Mouse (Mus musculus): ENCODE data around the gene Tmem204. TPM values are rescaled to one million over a fixed set of nuclear protein-coding genes. Genes with fewer than 3 reads are reported as not detected.
A peak's percentile ranks its signal among the peaks of the same experiment; 100 is the strongest.

The Tmem204 gene
- polyA plus RNA-seq, 1 experiment from 2014 or later, result 13.7 TPM

GRCm38 (mm10) chr17:25080960-25081381 is 2.4 kb downstream of the Tmem204 start:
- Histone ChIP-seq H3K9me3 (no peaks in the 10 kb centered on the region), H3K27me3 (ENCODE audit: insufficient read depth, poor library complexity, severe bottlenecking) (no peaks in the 10 kb centered on the region), H3K36me3 (peaks cover 30% of the 10 kb centered on the region), H3K27ac (peak overlapping the region; percentile 80), H3K4me3 (peak overlapping the region; percentile 35), H3K4me1 (replicated peaks) (peaks cover 22% of the 10 kb centered on the region; the same call in 1 of the 2 replicates)
- no peak for DNase-seq (ENCODE audit: low spot score)
- 77% methylated on average over 11 of the region's 11 CpGs for WGBS

GRCm38 (mm10) chr17:25080210-25080609 is 3.2 kb downstream of the Tmem204 start:
- Histone ChIP-seq H3K4me1 (replicated peaks) (peaks cover 22% of the 10 kb centered on the region; the same call in 1 of the 2 replicates), H3K4me3 (peak overlapping the region; percentile 35), H3K9me3 (no peaks in the 10 kb centered on the region), H3K36me3 (peaks cover 30% of the 10 kb centered on the region), H3K27me3 (ENCODE audit: insufficient read depth, poor library complexity, severe bottlenecking) (no peaks in the 10 kb centered on the region), H3K27ac (peak overlapping the region; percentile 80)
- WGBS, result 90% methylated on average over 13 of the region's 13 CpGs
- DNase-seq (ENCODE audit: low spot score), result no peak

GRCm38 (mm10) chr17:25077771-25078372 is 5.5 kb downstream of the Tmem204 start:
- DNase-seq (ENCODE audit: low spot score), result no peak
- 89% methylated on average over 13 of the region's 13 CpGs for WGBS
- H3K4me3 ChIP-seq, result no peak overlapping the region

GRCm38 (mm10) chr17:25076906-25077305 is 6.5 kb downstream of the Tmem204 start:
- Histone ChIP-seq H3K27me3 (ENCODE audit: insufficient read depth, poor library complexity, severe bottlenecking) (no peaks in the 10 kb centered on the region), H3K4me1 (replicated peaks) (0 out of 2 replicates have a peak, but pooled peaks cover 11% of the 10 kb centered on the region), H3K36me3 (peaks cover 41% of the 10 kb centered on the region), H3K27ac (no peak overlapping the region), H3K9me3 (no peaks in the 10 kb centered on the region), H3K4me3 (no peak overlapping the region)
- no peak for DNase-seq (ENCODE audit: low spot score)
- 91% methylated on average over 4 of the region's 4 CpGs for WGBS

More at GRCm38 (mm10) chr17:25077771-25078372, 5.5 kb downstream of the Tmem204 start:
- Histone ChIP-seq H3K36me3 (peaks cover 35% of the 10 kb centered on the region), H3K27ac (no peak overlapping the region), H3K9me3 (no peaks in the 10 kb centered on the region), H3K27me3 (ENCODE audit: insufficient read depth, poor library complexity, severe bottlenecking) (no peaks in the 10 kb centered on the region), H3K4me1 (replicated peaks) (0 out of 2 replicates have a peak, but pooled peaks cover 11% of the 10 kb centered on the region)

GRCm38 (mm10) chr17:25068690-25069089 is 14.7 kb downstream of the Tmem204 start:
- Histone ChIP-seq H3K4me3 (no peak overlapping the region), H3K9me3 (no peaks in the 10 kb centered on the region), H3K4me1 (replicated peaks) (no peaks in the 10 kb centered on the region), H3K27me3 (ENCODE audit: insufficient read depth, poor library complexity, severe bottlenecking) (no peaks in the 10 kb centered on the region), H3K36me3 (peaks cover 45% of the 10 kb centered on the region), H3K27ac (no peak overlapping the region)
- no peak for DNase-seq (ENCODE audit: low spot score)
- 73% methylated on average over 2 of the region's 2 CpGs for WGBS

GRCm38 (mm10) chr17:25067442-25067851 is 15.9 kb downstream of the Tmem204 start:
- 80% methylated on average over 8 of the region's 8 CpGs for WGBS
- Histone ChIP-seq H3K27me3 (ENCODE audit: insufficient read depth, poor library complexity, severe bottlenecking) (no peaks in the 10 kb centered on the region), H3K9me3 (no peaks in the 10 kb centered on the region), H3K4me3 (no peak overlapping the region), H3K27ac (no peak overlapping the region), H3K4me1 (replicated peaks) (no peaks in the 10 kb centered on the region), H3K36me3 (peaks cover 47% of the 10 kb centered on the region)
- no peak for DNase-seq (ENCODE audit: low spot score)

GRCm38 (mm10) chr17:25066595-25066994 is 16.8 kb downstream of the Tmem204 start:
- Histone ChIP-seq H3K27ac (no peak overlapping the region), H3K27me3 (ENCODE audit: insufficient read depth, poor library complexity, severe bottlenecking) (no peaks in the 10 kb centered on the region), H3K4me3 (no peak overlapping the region), H3K36me3 (peaks cover 52% of the 10 kb centered on the region), H3K4me1 (replicated peaks) (no peaks in the 10 kb centered on the region), H3K9me3 (no peaks in the 10 kb centered on the region)
- 93% methylated on average over 7 of the region's 7 CpGs for WGBS
- DNase-seq (ENCODE audit: low spot score), result no peak

- Histone ChIP-seq H3K4me1 (replicated peaks) (no peaks in the 10 kb centered on the region), H3K27me3 (ENCODE audit: insufficient read depth, poor library complexity, severe bottlenecking) (no peaks in the 10 kb centered on the region), H3K27ac (no peak overlapping the region), H3K36me3 (peaks cover 51% of the 10 kb centered on the region), H3K9me3 (no peaks in the 10 kb centered on the region), H3K4me3 (no peak overlapping the region)
- no peak for DNase-seq (ENCODE audit: low spot score)
- WGBS, result 92% methylated on average over 3 of the region's 3 CpGs
Measured at GRCm38 (mm10) chr17:25065189-25065588, 18.2 kb downstream of the Tmem204 start.

GRCm38 (mm10) chr17:25064351-25064750 is 19.0 kb downstream of the Tmem204 start:
- 79% methylated on average over 9 of the region's 9 CpGs for WGBS
- no peaks in the 10 kb centered on the region for H3K27me3 ChIP-seq (ENCODE audit: insufficient read depth, poor library complexity, severe bottlenecking)
- no peak overlapping the region for H3K27ac ChIP-seq
- H3K9me3 ChIP-seq, result no peaks in the 10 kb centered on the region
- H3K4me1 ChIP-seq (replicated peaks), result no peaks in the 10 kb centered on the region
- no peak for DNase-seq (ENCODE audit: low spot score)
- peaks cover 54% of the 10 kb centered on the region for H3K36me3 ChIP-seq
- H3K4me3 ChIP-seq, result no peak overlapping the region

GRCm38 (mm10) chr17:25063872-25064271 is 19.5 kb downstream of the Tmem204 start:
- Histone ChIP-seq H3K27me3 (ENCODE audit: insufficient read depth, poor library complexity, severe bottlenecking) (no peaks in the 10 kb centered on the region), H3K9me3 (no peaks in the 10 kb centered on the region), H3K4me1 (replicated peaks) (no peaks in the 10 kb centered on the region), H3K4me3 (no peak overlapping the region), H3K27ac (no peak overlapping the region), H3K36me3 (peaks cover 59% of the 10 kb centered on the region)
- 93% methylated on average over 12 of the region's 12 CpGs for WGBS
- DNase-seq (ENCODE audit: low spot score), result no peak

GRCm38 (mm10) chr17:25063261-25063660 is 20.1 kb downstream of the Tmem204 start:
- DNase-seq (ENCODE audit: low spot score), result no peak
- H3K9me3 ChIP-seq, result no peaks in the 10 kb centered on the region
- H3K27me3 ChIP-seq (ENCODE audit: insufficient read depth, poor library complexity, severe bottlenecking), result no peaks in the 10 kb centered on the region
- H3K4me3 ChIP-seq, result no peak overlapping the region
- no peaks in the 10 kb centered on the region for H3K4me1 ChIP-seq (replicated peaks)
- peaks cover 64% of the 10 kb centered on the region for H3K36me3 ChIP-seq
- no peak overlapping the region for H3K27ac ChIP-seq
- WGBS, result 84% methylated on average over 4 of the region's 4 CpGs

GRCm38 (mm10) chr17:25057041-25057440 is 26.4 kb downstream of the Tmem204 start:
- Histone ChIP-seq H3K4me3 (no peak overlapping the region), H3K36me3 (peaks cover 79% of the 10 kb centered on the region), H3K9me3 (no peaks in the 10 kb centered on the region), H3K27me3 (ENCODE audit: insufficient read depth, poor library complexity, severe bottlenecking) (no peaks in the 10 kb centered on the region), H3K27ac (no peak overlapping the region), H3K4me1 (replicated peaks) (no peaks in the 10 kb centered on the region)
- WGBS, result 92% methylated on average over 6 of the region's 6 CpGs
- DNase-seq (ENCODE audit: low spot score), result no peak

- no peak overlapping the region for H3K27ac ChIP-seq
- H3K4me1 ChIP-seq (replicated peaks), result no peaks in the 10 kb centered on the region
- WGBS, result 87% methylated on average over 9 of the region's 9 CpGs
- H3K4me3 ChIP-seq, result no peak overlapping the region
- H3K36me3 ChIP-seq, result peaks cover 83% of the 10 kb centered on the region
- no peaks in the 10 kb centered on the region for H3K9me3 ChIP-seq
- no peak for DNase-seq (ENCODE audit: low spot score)
- H3K27me3 ChIP-seq (ENCODE audit: insufficient read depth, poor library complexity, severe bottlenecking), result no peaks in the 10 kb centered on the region
Measured at GRCm38 (mm10) chr17:25053274-25053673, 30.1 kb downstream of the Tmem204 start.

Measured in hindbrain, embryonic 10.5 days (tissue).